ENCODE assay signal across 23 mouse cellular contexts in the genomic region with DNA sequence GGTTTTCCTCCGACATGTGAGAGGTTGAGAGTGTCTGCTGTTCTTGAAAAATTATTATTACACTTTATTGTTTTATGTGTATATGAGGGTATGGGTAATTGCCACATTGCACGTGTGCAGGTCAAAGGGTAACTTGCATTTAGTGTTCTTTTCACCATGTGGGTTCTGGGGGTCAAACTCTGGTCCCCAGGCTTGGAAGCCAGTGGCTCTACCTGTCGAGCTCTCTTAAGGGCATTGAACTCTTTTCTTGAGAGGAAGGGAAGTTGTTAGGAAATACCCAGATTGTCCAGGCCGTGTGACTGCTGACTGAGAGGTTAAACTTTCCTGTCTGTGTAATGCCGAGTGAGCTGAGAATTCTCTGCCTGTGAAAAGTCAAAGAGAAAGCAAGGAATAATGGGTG. TPM values are rescaled to one million over a fixed set of nuclear protein-coding genes. Genes with fewer than 3 reads are reported as not detected.
DNase-seq lines count a peak whose midpoint lies in the region; ATAC-seq and TF ChIP-seq lines count a peak whose summit lies in the region.
"Had no signal": no experiment of that assay in that cellular context is flagged by ENCODE, and none has a peak within 500 bp of the region (broad histone marks: within the 10 kb centered on the region; RNA-seq: fewer than 3 reads in every experiment).

No protein-coding gene starts in this region.

- WGBS in intestine, embryonic 15.5 days: 38% methylated on average over 5 of the region's 5 CpGs
- whole genome bisulfite sequencing in intestine, postnatal 0 days: 33% methylated on average over 5 of the region's 5 CpGs
- 19% methylated on average over 5 of the region's 5 CpGs for WGBS in small intestine, adult 2 months
- WGBS in midbrain, embryonic 11.5 days: 83% methylated on average over 5 of the region's 5 CpGs
- WGBS in lung, adult 2 months: 45% methylated on average over 5 of the region's 5 CpGs

- TF ChIP-seq POLR2A in bone marrow macrophage, adult 2 months (IDR thresholded peaks at IDR 0.05; ENCODE audit: borderline replicate concordance, low read depth, low read length): no peak
- TF ChIP-seq POLR2A in small intestine, adult 2 months (IDR thresholded peaks at IDR 0.05; ENCODE audit: low read depth, low read length): no peak
- TF ChIP-seq POLR2A in lung, adult 2 months (IDR thresholded peaks at IDR 0.05; ENCODE audit: borderline replicate concordance, extremely low read depth, low read depth, low read length): no peak

- no peak for TF ChIP-seq CTCF in bone marrow macrophage, adult 2 months (IDR thresholded peaks at IDR 0.05; ENCODE audit: low read depth, low read length)
- no peak for TF ChIP-seq CTCF in intestine, postnatal 0 days (IDR thresholded peaks at IDR 0.05; ENCODE audit: low read depth)
- no peak for TF ChIP-seq CTCF in small intestine, adult 2 months (IDR thresholded peaks at IDR 0.05; ENCODE audit: extremely low read depth, insufficient read length, insufficient replicate concordance, low read depth, low read length)
- no peak for TF ChIP-seq CTCF in lung, adult 2 months (IDR thresholded peaks at IDR 0.05; ENCODE audit: insufficient read depth, low read length)

- H3K9me3 ChIP-seq in intestine, embryonic 15.5 days: no peaks in the 10 kb centered on the region
- no peaks in the 10 kb centered on the region for H3K9me3 ChIP-seq in intestine, postnatal 0 days (ENCODE audit: control insufficient read depth)
- no peaks in the 10 kb centered on the region for H3K9me3 ChIP-seq in midbrain, embryonic 11.5 days (ENCODE audit: control insufficient read depth, low read length)
- H3K9me3 ChIP-seq: forebrain, embryonic 10.5 days; forebrain, embryonic 12.5 days had no signal

- no peak for DNase-seq in midbrain, embryonic 11.5 days (ENCODE audit: low spot score, missing footprints)
- DNase-seq in lung, adult 2 months: no peak
- DNase-seq in neural tube, embryonic 10.5 days (ENCODE audit: extremely low spot score, low spot score): no peak
- DNase-seq: adrenal gland, adult 2 months; adrenal gland, postnatal 10 days; adrenal gland, postnatal 25 days; cerebellum, adult 11-12 months; cerebellum, adult 2 months; cerebellum, adult 9-10 months; cerebellum, postnatal 10 days; cerebellum, postnatal 36 days; embryo, embryonic 11 days had no signal

- no peaks in the 10 kb centered on the region for H3K36me3 ChIP-seq in intestine, embryonic 15.5 days
- no peaks in the 10 kb centered on the region for H3K36me3 ChIP-seq in intestine, postnatal 0 days (ENCODE audit: control insufficient read depth, insufficient read depth)
- H3K36me3 ChIP-seq in small intestine, adult 2 months (ENCODE audit: control insufficient read depth, insufficient read depth, low read length): no peaks in the 10 kb centered on the region
- H3K36me3 ChIP-seq in midbrain, embryonic 11.5 days (ENCODE audit: control insufficient read depth, insufficient read depth, low read length): no peaks in the 10 kb centered on the region
- H3K36me3 ChIP-seq: forebrain, embryonic 12.5 days had no signal

- H3K27me3 ChIP-seq in intestine, embryonic 15.5 days (replicated peaks): no peaks in the 10 kb centered on the region
- no peaks in the 10 kb centered on the region for H3K27me3 ChIP-seq in intestine, postnatal 0 days (replicated peaks; ENCODE audit: control insufficient read depth, insufficient read depth, low read length)
- no peaks in the 10 kb centered on the region for H3K27me3 ChIP-seq in small intestine, adult 2 months (ENCODE audit: control insufficient read depth, insufficient read depth, low read length)
- H3K27me3 ChIP-seq in midbrain, embryonic 11.5 days (ENCODE audit: control insufficient read depth, insufficient read depth, low read length): no peaks in the 10 kb centered on the region
- H3K27me3 ChIP-seq: embryonic facial prominence, embryonic 13.5 days; embryonic facial prominence, embryonic 15.5 days; forebrain, embryonic 12.5 days had no signal

- no peak overlapping the region; the same call in 1 of the 2 replicates for H3K4me2 ChIP-seq in intestine, embryonic 15.5 days (replicated peaks)
- H3K4me2 ChIP-seq in intestine, postnatal 0 days (replicated peaks; ENCODE audit: low read depth): peak overlapping the region; percentile 25; the same call in 1 of the 2 replicates
- H3K4me2 ChIP-seq in midbrain, embryonic 11.5 days: no peak overlapping the region
- H3K4me2 ChIP-seq: embryonic facial prominence, embryonic 13.5 days; embryonic facial prominence, embryonic 15.5 days; forebrain, embryonic 12.5 days had no signal

- H3K4me3 ChIP-seq in bone marrow macrophage, adult 2 months (ENCODE audit: insufficient read depth, low read length): no peak overlapping the region
- H3K4me3 ChIP-seq in intestine, embryonic 15.5 days (replicated peaks): no peak overlapping the region
- H3K4me3 ChIP-seq in intestine, postnatal 0 days (ENCODE audit: low read depth, low read length): no peak overlapping the region
- H3K4me3 ChIP-seq in small intestine, adult 2 months (ENCODE audit: low read depth, low read length): no peak overlapping the region
- no peak overlapping the region for H3K4me3 ChIP-seq in midbrain, embryonic 11.5 days (ENCODE audit: low read depth, low read length)
- no peak overlapping the region for H3K4me3 ChIP-seq in lung, adult 2 months (replicated peaks; ENCODE audit: extremely low read depth, low read depth, low read length)
- H3K4me3 ChIP-seq: embryonic facial prominence, embryonic 13.5 days; embryonic facial prominence, embryonic 15.5 days; erythroblast, embryonic 14.5 days; forebrain, embryonic 10.5 days; forebrain, embryonic 12.5 days had no signal

- H3K4me1 ChIP-seq in bone marrow macrophage, adult 2 months (ENCODE audit: control insufficient read depth, insufficient read depth, low read length): peaks cover 46% of the 10 kb centered on the region
- H3K4me1 ChIP-seq in intestine, embryonic 15.5 days (replicated peaks): peaks cover 13% of the 10 kb centered on the region
- H3K4me1 ChIP-seq in intestine, postnatal 0 days (replicated peaks; ENCODE audit: control insufficient read depth, insufficient read depth, low read length): peaks cover 10% of the 10 kb centered on the region
- H3K4me1 ChIP-seq in small intestine, adult 2 months (ENCODE audit: control insufficient read depth, insufficient read depth, insufficient read length, low read length): peaks cover 23% of the 10 kb centered on the region; the same call in 1 of the 2 replicates
- H3K4me1 ChIP-seq in midbrain, embryonic 11.5 days (ENCODE audit: control insufficient read depth, insufficient read depth, low read length): no peaks in the 10 kb centered on the region
- peaks cover 12% of the 10 kb centered on the region for H3K4me1 ChIP-seq in lung, adult 2 months (ENCODE audit: control insufficient read depth, insufficient read depth, low read length)
- H3K4me1 ChIP-seq: forebrain, embryonic 10.5 days; forebrain, embryonic 12.5 days had no signal

- peak; percentile 72 for ATAC-seq in intestine, embryonic 15.5 days
- ATAC-seq in intestine, postnatal 0 days: peak; percentile 88
- ATAC-seq in midbrain, embryonic 11.5 days (ENCODE audit: low FRiP score): no peak
- ATAC-seq: forebrain, embryonic 14.5 days; forebrain, embryonic 16.5 days had no signal

- peak overlapping the region; percentile 28; the same call in 1 of the 2 replicates for H3K27ac ChIP-seq in bone marrow macrophage, adult 2 months (ENCODE audit: insufficient read depth, low read depth, low read length)
- peak overlapping the region; percentile 36; the same call in 1 of the 2 replicates for H3K27ac ChIP-seq in intestine, embryonic 15.5 days
- peak overlapping the region; percentile 68 for H3K27ac ChIP-seq in intestine, postnatal 0 days (ENCODE audit: low read depth, low read length)
- peak overlapping the region; percentile 74 for H3K27ac ChIP-seq in small intestine, adult 2 months (ENCODE audit: insufficient read depth, low read depth, low read length)
- no peak overlapping the region for H3K27ac ChIP-seq in midbrain, embryonic 11.5 days (ENCODE audit: low read depth, low read length)
- H3K27ac ChIP-seq: embryonic facial prominence, embryonic 13.5 days; embryonic facial prominence, embryonic 15.5 days; forebrain, embryonic 10.5 days; forebrain, embryonic 12.5 days had no signal

- H3K9ac ChIP-seq in intestine, embryonic 15.5 days: no peak overlapping the region
- no peak overlapping the region for H3K9ac ChIP-seq in intestine, postnatal 0 days (ENCODE audit: low read depth, low read length)
- no peak overlapping the region for H3K9ac ChIP-seq in midbrain, embryonic 11.5 days (ENCODE audit: low read length)
- H3K9ac ChIP-seq: embryonic facial prominence, embryonic 13.5 days; embryonic facial prominence, embryonic 15.5 days; forebrain, embryonic 12.5 days had no signal

RNA-seq across cellular contexts. Expression of gene Dock1, which starts 19.7 kb away (rescaled TPM):
- polyA plus RNA-seq in bone marrow macrophage, adult 2 months (2012; ENCODE audit: insufficient read depth, insufficient read length, missing spikeins): 16.9 and 19.9 TPM in 2 replicates
- 26.4 and 29.5 TPM in 2 replicates for polyA plus RNA-seq in intestine, embryonic 15.5 days (2015; fragmentation: Nextera tagmentation; extraction: Ambion mirVana)
- polyA plus RNA-seq in intestine, postnatal 0 days (2015; fragmentation: Nextera tagmentation; extraction: Ambion mirVana): 8.7 and 9.7 TPM in 2 replicates
- polyA plus RNA-seq in small intestine, adult 2 months (2012; rRNA removed): 2.2 and 3.8 TPM in 2 replicates
- 17.6 and 18.3 TPM in 2 replicates for polyA plus RNA-seq in midbrain, embryonic 11.5 days (2014; fragmentation: Nextera tagmentation; extraction: Ambion mirVana)
- polyA plus RNA-seq in lung, adult 2 months (2012; rRNA removed): 13.5 and 18.7 TPM in 2 replicates
- polyA plus RNA-seq: erythroblast, embryonic 14.5 days had no signal
